In genomic region chr14:62258125-62258524, GRCm38 (mm10) we compare ENCODE assay signal across 22 mouse cellular contexts. TPM values are rescaled to one million over a fixed set of nuclear protein-coding genes. Genes with fewer than 3 reads are reported as not detected.
"Had no signal": no experiment of that assay in that cellular context is flagged by ENCODE, and none has a peak within 500 bp of the region (broad histone marks: within the 10 kb centered on the region; RNA-seq: fewer than 3 reads in every experiment).

No protein-coding gene starts in this region.

- H3K36me3 ChIP-seq: limb, embryonic 12.5 days; limb, embryonic 15.5 days; midbrain, embryonic 12.5 days; midbrain, embryonic 15.5 days; neural tube, embryonic 12.5 days; neural tube, embryonic 15.5 days had no signal

- H3K4me1 ChIP-seq: midbrain, embryonic 15.5 days; neural tube, embryonic 15.5 days had no signal

- H3K4me2 ChIP-seq: limb, embryonic 12.5 days; limb, embryonic 15.5 days; liver, embryonic 11.5 days; lung, embryonic 14.5 days; midbrain, embryonic 12.5 days; midbrain, embryonic 15.5 days; neural tube, embryonic 12.5 days; neural tube, embryonic 15.5 days had no signal

- H3K27me3 ChIP-seq: limb, embryonic 12.5 days; limb, embryonic 15.5 days; midbrain, embryonic 12.5 days; midbrain, embryonic 15.5 days; neural tube, embryonic 12.5 days; neural tube, embryonic 15.5 days had no signal

- H3K9me3 ChIP-seq: limb, embryonic 12.5 days; limb, embryonic 15.5 days; midbrain, embryonic 12.5 days; midbrain, embryonic 15.5 days; neural tube, embryonic 12.5 days; neural tube, embryonic 15.5 days had no signal

- H3K9ac ChIP-seq: limb, embryonic 12.5 days; limb, embryonic 15.5 days; liver, embryonic 14.5 days; liver, postnatal 0 days; lung, embryonic 14.5 days; midbrain, embryonic 12.5 days; midbrain, embryonic 15.5 days; neural tube, embryonic 12.5 days; neural tube, embryonic 15.5 days had no signal

- H3K27ac ChIP-seq: limb, embryonic 12.5 days; liver, embryonic 14.5 days; macrophage; midbrain, embryonic 12.5 days; midbrain, embryonic 15.5 days; neural tube, embryonic 12.5 days; neural tube, embryonic 15.5 days; stomach, postnatal 0 days had no signal

- ATAC-seq: liver, postnatal 0 days; lung, postnatal 0 days; midbrain, embryonic 15.5 days had no signal

- H3K4me3 ChIP-seq: limb, embryonic 12.5 days; limb, embryonic 15.5 days; midbrain, embryonic 12.5 days; midbrain, embryonic 15.5 days; neural tube, embryonic 12.5 days; neural tube, embryonic 15.5 days had no signal

- DNase-seq: kidney, postnatal 14 days; kidney, postnatal 4 days; left cerebral cortex, postnatal 4 days; liver, postnatal 0 days; lung, embryonic 14.5 days; right cerebral cortex, adult 18-20 months; right cerebral cortex, postnatal 14 days; right cerebral cortex, postnatal 4 days; thymus, adult 18-20 months; thymus, postnatal 36 days had no signal

RNA-seq across cellular contexts. Expression of gene Dleu7, which starts 34.7 kb away (rescaled TPM):
- total RNA-seq: megakaryocyte, adult 5-6 weeks had no signal
- polyA plus RNA-seq: macrophage had no signal
